Comparison of ENCODE assay signal across 20 mouse cellular contexts in the genomic region with DNA sequence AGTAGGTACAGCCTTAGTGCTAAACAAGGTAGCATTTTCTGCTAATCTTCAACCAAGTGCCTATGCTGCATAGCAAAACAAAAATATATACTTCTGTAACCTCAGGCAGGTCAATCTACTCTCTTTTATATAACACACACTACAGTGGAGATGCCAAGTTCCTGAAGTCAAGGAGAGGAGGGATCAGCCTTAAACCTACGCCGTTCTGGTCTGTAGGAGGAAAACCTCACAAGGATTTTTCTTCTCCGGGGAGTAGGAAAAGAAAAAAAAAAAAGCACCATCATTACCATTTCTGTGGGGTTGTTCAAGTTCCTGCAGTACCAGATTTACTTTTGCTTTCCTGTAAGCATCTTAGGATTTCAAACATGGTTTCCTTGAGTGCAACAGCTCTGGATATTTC.
DNase-seq lines count a peak whose midpoint lies in the region; TF ChIP-seq lines count a peak whose summit lies in the region.
"Had no signal": no experiment of that assay in that cellular context is flagged by ENCODE, and none has a peak within 500 bp of the region (broad histone marks: within the 10 kb centered on the region; RNA-seq: fewer than 3 reads in every experiment).

No protein-coding gene starts in this region.

- intact Hi-C loops in left cerebral cortex, adult 2 months (cut with DNase I) = loop anchor here (10.0 kb wide), 1 partner anchor 345 kb away; no protein-coding TSS in a partner anchor
- intact Hi-C loops in left cerebral cortex, postnatal 4 days (cut with DNase I) = no loop called here
- intact Hi-C loops in heart, postnatal 10 days (cut with DNase I) = no loop called here

- TF ChIP-seq POLR2A in cortical plate, adult 2 months (IDR thresholded peaks at IDR 0.05; ENCODE audit: extremely low read depth, insufficient read depth, low read length) = no peak

- no peak for TF ChIP-seq CTCF in left cerebral cortex, adult 2 months (IDR thresholded peaks at IDR 0.05)
- TF ChIP-seq CTCF in cortical plate, adult 2 months (IDR thresholded peaks at IDR 0.05; ENCODE audit: extremely low read depth, insufficient read depth, low read length) = no peak

- no peak overlapping the region for H3K4me3 ChIP-seq in left cerebral cortex, adult 2 months
- no peak overlapping the region for H3K4me3 ChIP-seq in cortical plate, adult 2 months (ENCODE audit: insufficient read depth, low read length)
- H3K4me3 ChIP-seq: embryonic facial prominence, embryonic 13.5 days; embryonic facial prominence, embryonic 15.5 days; erythroblast, embryonic 14.5 days; forebrain, embryonic 10.5 days; forebrain, embryonic 12.5 days had no signal

- peak overlapping the region; percentile 41 for H3K27ac ChIP-seq in left cerebral cortex, adult 2 months
- peak overlapping the region; percentile 31; the same call in 1 of the 2 replicates for H3K27ac ChIP-seq in cortical plate, adult 2 months (ENCODE audit: insufficient read depth, low read length)
- H3K27ac ChIP-seq: embryonic facial prominence, embryonic 13.5 days; embryonic facial prominence, embryonic 15.5 days; forebrain, embryonic 10.5 days; forebrain, embryonic 12.5 days had no signal

- H3K4me1 ChIP-seq in cortical plate, adult 2 months (ENCODE audit: control insufficient read depth, insufficient read depth, low read length) = no peaks in the 10 kb centered on the region
- H3K4me1 ChIP-seq: embryonic facial prominence, embryonic 13.5 days; embryonic facial prominence, embryonic 15.5 days; forebrain, embryonic 10.5 days; forebrain, embryonic 12.5 days had no signal

- DNase-seq in left cerebral cortex, adult 2 months (ENCODE audit: extremely low spot score in 1 of 2, low spot score in 2 of 2) = no peak
- no peak for DNase-seq in left cerebral cortex, postnatal 4 days
- DNase-seq in brain, adult 2 months (ENCODE audit: low read depth, low spot score) = peak; percentile 69
- DNase-seq in spleen, postnatal 36 days (ENCODE audit: low spot score in 2 of 2) = no peak
- DNase-seq in heart, postnatal 10 days = no peak
- DNase-seq: adrenal gland, adult 2 months; adrenal gland, postnatal 10 days; adrenal gland, postnatal 25 days; cerebellum, adult 11-12 months; cerebellum, adult 2 months; cerebellum, adult 9-10 months; cerebellum, postnatal 10 days; cerebellum, postnatal 25 days; embryo, embryonic 11 days had no signal
